Mouse (Mus musculus) heart, adult 18-20 months (tissue): ENCODE measurements at regions not wholly inside any gene's neighbourhood (a gene's known extent, or its start where the extent isn't known, plus 50 kb on each side); places are given as distances from the start of the nearest gene placed in this dataset.

Experiments
- DNase-seq, 2 experiments: peaks; one replicate each; pipeline ENCODE4 v3.0.0; 2021 to 2022; ENCODE audit warnings: mixed read lengths in 1 of 2

DNA sequence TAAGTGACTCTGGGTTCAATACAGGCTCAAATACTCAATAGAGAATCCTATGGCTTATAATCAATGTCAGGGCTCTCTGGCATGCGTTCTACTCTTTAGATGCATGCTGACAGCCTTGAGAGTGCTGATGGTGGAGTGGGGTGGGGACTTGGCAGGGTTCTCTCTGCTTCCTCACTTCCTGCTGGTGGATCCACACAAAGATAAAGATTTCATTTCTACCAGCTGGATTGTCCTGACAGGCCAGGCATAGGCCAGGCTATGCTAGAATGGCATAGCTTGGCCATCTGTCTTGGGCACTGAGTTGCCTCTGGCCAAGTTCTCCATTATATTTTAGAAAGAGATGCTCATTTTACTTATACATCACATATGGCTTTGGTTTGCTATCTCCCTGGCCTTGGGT, 206.2 kb upstream of the Plpp4 start:
- DNase-seq = no peak

DNA sequence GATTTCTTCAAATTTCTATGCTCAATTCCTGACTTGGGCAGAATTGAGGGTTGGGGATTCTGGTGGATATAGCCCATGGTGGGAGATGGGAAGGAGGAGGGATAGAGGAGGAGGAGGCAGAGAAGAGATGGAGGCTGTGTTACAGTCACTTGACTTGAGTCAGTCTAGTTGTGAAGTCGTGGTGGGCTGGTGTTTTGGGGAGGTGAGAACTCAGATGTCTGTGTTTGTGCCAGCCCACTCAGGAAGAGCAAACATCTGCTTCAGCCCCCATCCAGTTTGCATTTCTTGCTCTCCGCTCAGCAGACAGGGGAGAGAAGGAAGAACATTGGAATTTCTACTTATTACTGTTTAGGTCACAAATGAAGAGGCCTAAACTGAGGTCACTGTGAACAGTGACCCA, 189.9 kb upstream of the Plpp4 start:
- no peak for DNase-seq

DNA sequence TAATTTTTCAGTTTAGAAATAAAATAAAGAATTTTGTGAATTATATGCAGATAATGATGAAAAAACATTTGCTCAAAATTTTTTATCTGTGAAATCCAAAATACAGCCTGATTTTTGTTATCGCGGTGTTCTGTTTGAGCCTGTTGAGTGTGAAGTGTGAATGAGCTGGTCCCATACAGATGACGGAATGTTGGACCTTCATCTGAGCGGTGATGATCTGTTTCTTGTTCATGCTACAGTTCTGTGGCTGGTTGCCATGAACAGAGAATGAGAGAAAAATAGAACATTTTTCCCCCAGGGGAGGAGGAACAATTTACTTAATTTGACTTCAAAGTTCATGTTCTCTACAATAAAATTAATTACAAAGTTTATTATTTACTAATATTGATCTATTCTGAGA, 188.7 kb upstream of the Plpp4 start:
- no peak for DNase-seq

DNA sequence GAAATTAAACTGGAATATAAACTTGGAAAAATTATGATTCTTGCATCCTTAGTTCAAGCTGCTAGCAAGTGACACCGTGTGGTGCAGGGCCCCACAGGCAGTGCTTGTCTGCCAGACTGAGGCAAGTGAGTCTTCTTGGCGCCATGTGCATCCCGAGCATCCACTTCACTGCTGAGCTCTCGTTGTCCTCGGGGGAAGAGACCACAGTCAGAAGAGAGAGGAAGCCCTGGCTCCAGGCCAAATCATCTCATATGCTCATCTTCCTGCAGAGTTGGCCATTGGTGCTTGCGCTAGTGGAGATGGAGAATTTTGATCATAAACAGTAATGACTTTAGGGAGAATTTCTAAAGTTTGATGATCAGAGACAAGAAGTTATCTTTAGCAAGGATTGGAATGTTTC, 177.0 kb upstream of the Plpp4 start:
- no peak for DNase-seq

DNA sequence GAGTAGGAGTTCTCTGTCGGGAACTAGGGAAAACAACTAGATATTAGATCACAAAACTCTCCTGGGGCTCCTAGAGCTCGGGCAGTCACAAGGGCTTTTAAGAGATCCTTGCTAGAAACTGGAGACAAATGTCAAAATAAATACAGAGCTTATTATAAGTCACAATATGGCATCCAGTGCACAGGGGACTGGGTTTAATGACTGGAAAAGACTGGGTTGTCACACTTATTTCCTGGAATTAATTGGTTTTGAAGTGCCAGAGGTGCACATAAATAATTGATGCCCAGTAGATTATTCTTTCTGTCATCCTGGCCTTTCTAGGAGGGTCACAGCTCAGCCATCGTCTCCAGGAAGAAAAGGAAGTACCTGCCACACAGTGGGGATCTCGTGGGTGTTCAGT, 165.4 kb upstream of the Plpp4 start:
- DNase-seq = no peak

DNA sequence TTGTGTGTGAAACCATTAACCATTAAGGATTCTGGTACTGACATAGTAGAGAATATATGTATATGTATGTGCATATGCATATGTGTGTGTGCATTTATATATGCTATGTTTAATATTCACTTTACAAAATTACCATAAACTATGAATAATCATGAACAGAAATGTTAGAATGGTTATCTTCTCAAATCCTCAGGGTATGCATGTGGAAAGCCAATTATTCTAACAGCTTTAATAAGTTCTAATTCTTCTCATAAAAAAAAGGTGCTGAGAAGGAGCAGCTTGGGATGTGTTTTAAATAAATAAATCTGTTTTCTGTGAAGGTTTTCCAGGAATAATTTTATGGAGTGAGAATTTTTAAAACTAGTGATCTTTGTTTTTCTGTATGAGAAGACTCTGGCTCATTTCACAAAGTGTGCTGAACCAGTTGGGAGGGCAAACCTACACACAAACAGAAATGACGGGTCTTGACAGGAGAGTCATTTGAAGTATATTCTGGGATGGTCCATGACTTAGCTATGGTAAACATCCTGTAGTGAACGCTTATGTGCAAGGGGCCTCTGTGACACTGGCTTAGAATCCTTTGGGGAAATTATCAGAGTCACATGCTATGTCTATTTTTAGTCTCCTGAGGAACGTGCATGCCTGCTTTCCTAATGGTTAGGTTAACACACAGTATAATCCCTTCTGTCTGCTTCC, 160.3 kb upstream of the Plpp4 start:
- no peak for DNase-seq

DNA sequence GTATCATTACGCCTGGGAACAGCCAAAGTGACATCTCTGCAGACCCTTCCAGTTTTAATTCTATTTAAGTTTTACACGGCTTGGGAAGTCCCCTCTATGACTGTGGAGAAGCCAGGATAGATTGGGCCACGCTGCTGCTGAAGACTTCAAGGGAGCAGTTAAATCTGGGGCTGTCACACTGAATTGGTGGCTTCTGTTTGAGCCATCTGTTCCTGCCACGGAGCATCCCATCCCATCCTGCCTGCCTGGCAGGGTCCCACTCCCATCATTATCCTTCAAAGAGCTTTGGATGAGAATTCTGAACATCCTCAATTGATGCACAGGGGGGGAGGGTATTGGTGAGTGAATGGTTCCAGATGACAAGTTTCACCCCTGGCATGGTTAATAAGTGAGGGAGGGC, 154.4 kb upstream of the Plpp4 start:
- DNase-seq = no peak

DNA sequence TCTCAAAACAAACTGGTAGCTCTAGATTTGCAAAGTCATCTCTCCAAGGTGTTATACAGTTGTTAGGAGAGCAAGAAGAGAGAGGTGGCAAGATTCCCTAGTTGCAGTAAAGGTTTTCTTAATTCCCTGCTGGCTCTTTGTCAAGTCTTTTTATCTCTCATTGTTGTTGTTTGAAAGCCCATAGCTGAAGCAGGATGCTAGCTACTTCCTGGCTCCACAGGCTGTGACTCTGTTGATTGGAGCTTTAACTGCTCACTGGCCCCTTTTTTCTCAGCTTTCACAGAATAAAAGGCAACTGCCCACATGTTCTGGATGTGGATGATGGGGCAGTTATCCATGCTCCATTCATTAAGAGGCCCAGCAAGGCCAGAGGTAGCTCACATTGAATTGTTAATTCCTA, 122.7 kb upstream of the Plpp4 start:
- no peak for DNase-seq

DNA sequence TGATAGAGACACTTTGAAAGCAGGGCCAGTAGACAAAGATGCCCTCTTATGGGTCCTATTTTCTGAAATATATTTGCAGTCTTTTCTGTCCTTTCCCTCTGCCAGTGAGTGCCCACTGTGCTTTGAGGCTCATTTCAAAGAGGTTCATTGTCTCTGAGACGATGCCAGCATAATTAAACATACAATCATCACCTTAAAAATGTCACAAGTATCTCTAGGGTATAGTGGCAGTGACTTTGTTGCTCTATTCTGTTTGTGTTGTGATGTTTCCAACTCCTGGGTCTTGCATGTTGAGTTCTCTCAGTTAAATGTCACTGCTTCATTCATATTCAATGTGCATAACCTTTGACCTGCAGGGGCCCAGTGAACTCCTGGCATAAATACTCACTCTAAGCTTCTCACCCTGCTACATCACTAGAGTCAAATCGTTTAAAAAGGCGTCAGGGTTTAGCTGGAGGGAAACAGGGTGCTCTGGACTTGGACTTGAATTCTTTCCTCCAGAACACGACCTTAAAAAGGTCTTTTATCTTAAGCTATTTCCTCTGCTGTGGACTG, 122.1 kb upstream of the Plpp4 start:
- no peak for DNase-seq

DNA sequence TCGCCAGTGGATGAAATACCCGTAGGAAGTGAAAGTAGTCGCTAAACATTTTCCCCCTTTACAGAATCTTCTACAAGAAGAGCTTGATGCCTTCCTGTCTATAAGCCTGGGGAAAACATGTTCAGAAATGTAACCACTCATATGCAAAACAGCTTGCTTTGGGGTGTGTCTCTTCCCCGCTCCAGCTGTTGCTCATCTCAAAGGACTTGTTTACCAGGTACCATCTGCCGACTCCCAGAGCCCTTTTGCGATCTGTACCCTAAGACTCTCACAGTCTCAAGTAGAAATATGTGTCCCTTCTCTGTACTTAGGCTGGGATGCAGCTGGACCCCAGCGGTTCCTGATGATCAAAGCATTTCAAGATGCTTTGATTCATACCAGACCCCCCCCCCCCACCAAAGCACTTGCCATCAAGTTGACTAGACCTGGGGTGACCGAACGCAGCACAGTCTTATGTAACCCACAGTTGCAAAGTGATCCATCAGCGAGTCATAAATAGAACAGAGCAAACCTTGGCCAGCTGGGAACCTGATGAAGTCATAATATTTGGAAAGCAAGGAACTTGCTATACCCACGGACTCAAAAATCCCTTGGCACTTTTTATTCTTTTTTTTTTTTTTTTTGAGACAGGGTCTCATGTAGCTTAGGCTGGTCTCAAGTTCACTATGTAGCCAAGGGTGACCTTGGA, 119.4 kb upstream of the Plpp4 start:
- DNase-seq = no peak

DNA sequence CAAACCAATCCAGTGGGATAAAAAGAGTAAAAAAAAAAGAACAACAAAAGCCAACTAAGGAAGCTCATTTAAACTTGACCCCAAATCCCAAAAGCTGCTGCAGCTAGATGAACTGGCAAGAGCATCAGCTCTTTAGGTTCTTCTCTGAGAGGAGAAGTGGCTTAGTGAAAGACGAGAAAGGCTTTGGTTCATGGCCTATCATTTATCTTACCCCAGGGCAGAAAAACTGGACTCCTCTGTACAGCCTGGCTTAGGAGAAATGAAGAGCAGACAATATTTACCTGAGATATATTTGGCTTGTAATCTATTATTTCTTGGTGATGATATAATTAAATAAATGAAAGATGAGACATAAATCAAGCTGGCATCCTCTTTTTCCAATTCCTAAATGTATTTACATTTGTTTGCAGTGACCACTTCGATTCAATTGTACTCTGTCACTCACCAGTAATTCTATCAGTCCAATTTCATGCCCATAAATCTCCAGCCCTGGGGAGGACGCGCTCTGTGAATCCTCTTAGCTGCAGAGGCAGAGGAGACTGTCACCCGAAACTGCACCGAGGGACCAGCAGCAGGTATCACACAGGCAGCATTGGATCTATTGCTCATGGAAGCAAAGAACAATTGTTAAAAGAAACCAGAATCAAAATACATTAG, 114.8 kb upstream of the Plpp4 start:
- DNase-seq = no peak

DNA sequence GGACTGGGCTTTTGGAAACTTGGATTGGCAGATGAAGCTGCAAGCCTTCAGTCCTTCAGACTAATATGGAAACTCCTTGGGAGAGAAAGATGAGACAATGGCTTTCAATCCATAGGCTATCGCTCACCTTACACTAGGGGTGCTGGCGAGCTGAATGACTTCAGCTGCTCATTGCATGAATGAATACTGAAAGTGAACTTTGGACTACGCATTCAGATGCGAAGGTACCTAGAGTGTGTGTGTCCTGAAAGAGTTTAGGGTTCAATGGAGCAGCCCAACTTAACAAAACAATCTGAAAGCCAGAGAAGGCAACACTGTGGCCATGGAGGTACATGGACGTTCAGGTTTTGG, 114.3 kb upstream of the Plpp4 start:
- no peak for DNase-seq

DNA sequence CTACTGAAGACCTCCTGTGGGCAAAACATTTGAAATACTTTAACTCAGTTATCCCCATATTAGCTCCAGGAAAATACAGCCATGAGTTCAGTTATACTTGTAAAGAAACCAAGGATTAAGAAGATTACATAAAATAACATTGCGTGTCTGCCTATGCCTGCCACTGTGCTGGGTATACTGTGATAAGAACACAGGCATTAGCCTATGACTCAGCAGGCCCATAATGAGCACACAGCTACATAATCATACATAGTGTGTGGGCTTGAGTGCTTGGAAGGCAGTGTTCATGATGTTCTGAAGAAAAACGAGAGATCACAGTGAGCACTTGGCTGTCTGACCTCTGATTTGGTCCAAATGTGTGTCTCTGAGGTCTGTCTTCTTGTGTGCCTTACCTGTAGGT, 101.3 kb upstream of the Plpp4 start:
- no peak for DNase-seq

DNA sequence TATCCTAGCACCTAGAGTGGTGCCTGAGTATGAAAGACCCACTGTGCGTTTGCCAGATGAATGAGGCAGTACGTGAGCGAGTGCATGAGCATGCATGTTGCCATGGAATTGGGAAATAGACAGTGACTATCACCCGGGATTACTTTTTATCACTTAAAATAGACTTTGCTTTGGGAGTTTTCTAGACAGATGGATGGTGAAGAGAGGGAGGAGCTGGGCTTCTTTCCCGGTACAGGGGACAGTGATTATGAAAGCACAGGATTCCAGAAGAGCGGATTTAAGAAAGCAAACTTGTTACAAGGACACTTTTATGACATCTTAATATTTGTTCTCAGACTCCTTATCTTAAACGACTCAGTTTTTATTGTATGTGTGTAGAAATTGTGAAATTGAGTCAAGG, 86.9 kb upstream of the Plpp4 start:
- no peak for DNase-seq

DNA sequence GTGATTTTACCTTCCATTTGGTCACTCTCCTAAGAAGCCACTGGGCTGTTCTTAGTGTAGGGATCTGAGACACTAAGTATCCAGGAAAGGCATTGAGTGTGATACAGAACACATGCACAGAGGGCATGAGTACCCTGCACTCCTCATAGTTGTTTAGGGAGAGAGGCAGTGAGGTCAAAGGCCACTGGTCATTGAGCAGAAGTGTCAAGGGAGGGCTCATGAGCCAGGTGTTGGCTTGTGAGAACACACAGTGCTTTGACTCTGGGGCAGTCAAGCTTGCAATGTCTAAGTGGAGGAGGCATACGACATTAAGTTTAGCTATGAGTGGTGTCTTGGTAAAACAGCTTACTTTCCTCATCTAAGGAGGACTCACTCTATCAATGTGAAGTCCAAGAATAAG, 65.9 kb upstream of the Plpp4 start:
- no peak for DNase-seq

DNA sequence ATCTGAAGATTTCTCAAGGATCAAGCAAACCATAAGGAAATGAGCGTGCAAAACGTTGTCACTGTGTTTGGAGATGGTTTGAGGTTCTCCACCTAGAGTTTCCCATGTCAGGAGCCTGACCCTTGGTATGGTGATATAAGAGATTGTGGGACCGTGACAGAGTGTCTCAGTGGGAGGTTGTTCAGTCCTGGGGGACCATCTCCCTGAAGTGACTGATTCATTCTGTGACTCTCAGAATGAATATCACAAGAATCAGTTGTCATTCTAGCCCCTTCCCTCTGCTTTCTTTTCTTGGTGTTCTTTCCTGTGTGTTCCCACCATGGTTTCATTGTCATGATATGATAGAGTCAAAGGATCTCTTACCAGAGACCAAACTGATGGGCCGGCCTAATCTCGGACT, 49.8 kb upstream of the Plpp4 start:
- DNase-seq = no peak
